Mouse (Mus musculus): ENCODE data around the gene Asap3. TPM values are rescaled to one million over a fixed set of nuclear protein-coding genes. Genes with fewer than 3 reads are reported as not detected.

The Asap3 gene
- total and polyA plus RNA-seq, 2 experiments from 2014 or later: 4.1 to 9.1 TPM

GRCm38 (mm10) chr4:136285348-136285810, 79.2 kb downstream of the Asap3 start:
- ATAC-seq (peak; percentile 94), DNase-seq (ENCODE audit: low spot score) (peak; percentile 97)
- WGBS: under 1% methylated on average over 25 of the region's 25 CpGs
- no peaks in the 10 kb centered on the region for H3K9me3 ChIP-seq (ENCODE audit: low read length)
- H3K9ac ChIP-seq (replicated peaks; ENCODE audit: low read length): peak overlapping the region; percentile 69
- peak overlapping the region; percentile 52 for H3K4me3 ChIP-seq (ENCODE audit: low read length)
- peak overlapping the region; percentile 94 for H3K27ac ChIP-seq
- no peaks in the 10 kb centered on the region for H3K27me3 ChIP-seq (ENCODE audit: insufficient read depth, low read length)
- 0 out of 2 replicates have a peak, but pooled peaks have one; percentile 1 for TF ChIP-seq CTCF (IDR thresholded peaks at IDR 0.05; ENCODE audit: low read depth)
- H3K4me1 ChIP-seq (ENCODE audit: insufficient read depth, low read length): peaks cover 22% of the 10 kb centered on the region
- peak overlapping the region; percentile 73 for H3K4me2 ChIP-seq (ENCODE audit: low read depth, low read length)
- peaks cover 10% of the 10 kb centered on the region; the same call in 1 of the 2 replicates for H3K36me3 ChIP-seq (ENCODE audit: insufficient read depth, low read length)

- H3K4me2 ChIP-seq (ENCODE audit: low read depth, low read length): peak overlapping the region; percentile 73
- WGBS: 0% methylated on average over 29 of the region's 29 CpGs
- peak; percentile 89 for ATAC-seq
- H3K36me3 ChIP-seq (ENCODE audit: insufficient read depth, low read length): peaks cover 15% of the 10 kb centered on the region; the same call in 1 of the 2 replicates
- no peak for TF ChIP-seq CTCF (IDR thresholded peaks at IDR 0.05; ENCODE audit: low read depth)
- peak overlapping the region; percentile 52 for H3K4me3 ChIP-seq (ENCODE audit: low read length)
- H3K27ac ChIP-seq: peak overlapping the region; percentile 94
- H3K27me3 ChIP-seq (ENCODE audit: insufficient read depth, low read length): no peaks in the 10 kb centered on the region
- H3K9ac ChIP-seq (replicated peaks; ENCODE audit: low read length): peak overlapping the region; percentile 69
- peak; percentile 99 for DNase-seq (ENCODE audit: low spot score)
- H3K9me3 ChIP-seq (ENCODE audit: low read length): no peaks in the 10 kb centered on the region
- H3K4me1 ChIP-seq (ENCODE audit: insufficient read depth, low read length): peaks cover 22% of the 10 kb centered on the region
Observed at GRCm38 (mm10) chr4:136285811-136286371, 79.7 kb downstream of the Asap3 start.

GRCm38 (mm10) chr4:136289918-136290780, 84.0 kb downstream of the Asap3 start:
- H3K4me3 ChIP-seq (ENCODE audit: low read length): no peak overlapping the region
- H3K36me3 ChIP-seq (ENCODE audit: insufficient read depth, low read length): peaks cover 45% of the 10 kb centered on the region
- H3K9me3 ChIP-seq (ENCODE audit: low read length): no peaks in the 10 kb centered on the region
- 0 out of 2 replicates have a peak, but pooled peaks cover 4% of the 10 kb centered on the region for H3K4me1 ChIP-seq (ENCODE audit: insufficient read depth, low read length)
- no peak for TF ChIP-seq CTCF (IDR thresholded peaks at IDR 0.05; ENCODE audit: low read depth)
- no peak overlapping the region for H3K9ac ChIP-seq (replicated peaks; ENCODE audit: low read length)
- DNase-seq (ENCODE audit: low spot score) (no peak), ATAC-seq (no peak)
- WGBS: 39% methylated on average over 65 of the region's 66 CpGs
- peak overlapping the region; percentile 13; the same call in 1 of the 2 replicates for H3K4me2 ChIP-seq (ENCODE audit: low read depth, low read length)
- H3K27me3 ChIP-seq (ENCODE audit: insufficient read depth, low read length): no peaks in the 10 kb centered on the region
- no peak overlapping the region for H3K27ac ChIP-seq

- Histone ChIP-seq H3K36me3 (ENCODE audit: insufficient read depth, low read length) (peaks cover 45% of the 10 kb centered on the region), H3K9ac (replicated peaks; ENCODE audit: low read length) (no peak overlapping the region), H3K27me3 (ENCODE audit: insufficient read depth, low read length) (no peaks in the 10 kb centered on the region), H3K9me3 (ENCODE audit: low read length) (no peaks in the 10 kb centered on the region), H3K4me3 (ENCODE audit: low read length) (no peak overlapping the region), H3K4me2 (ENCODE audit: low read depth, low read length) (peak overlapping the region; percentile 13; the same call in 1 of the 2 replicates), H3K27ac (no peak overlapping the region), H3K4me1 (ENCODE audit: insufficient read depth, low read length) (0 out of 2 replicates have a peak, but pooled peaks cover 4% of the 10 kb centered on the region)
- DNase-seq (ENCODE audit: low spot score) (no peak), ATAC-seq (no peak)
- TF ChIP-seq CTCF (IDR thresholded peaks at IDR 0.05; ENCODE audit: low read depth): no peak
- WGBS: 35% methylated on average over 39 of the region's 39 CpGs
Observed at GRCm38 (mm10) chr4:136290781-136291595, 84.8 kb downstream of the Asap3 start.

GRCm38 (mm10) chr4:136291692-136292091, 85.5 kb downstream of the Asap3 start:
- H3K36me3 ChIP-seq (ENCODE audit: insufficient read depth, low read length): peaks cover 45% of the 10 kb centered on the region
- H3K4me1 ChIP-seq (ENCODE audit: insufficient read depth, low read length): 0 out of 2 replicates have a peak, but pooled peaks cover under 1% of the 10 kb centered on the region
- no peak for ATAC-seq
- no peak overlapping the region for H3K27ac ChIP-seq
- H3K4me3 ChIP-seq (ENCODE audit: low read length): no peak overlapping the region
- H3K4me2 ChIP-seq (ENCODE audit: low read depth, low read length): no peak overlapping the region
- no peak for DNase-seq (ENCODE audit: low spot score)
- H3K9me3 ChIP-seq (ENCODE audit: low read length): no peaks in the 10 kb centered on the region
- TF ChIP-seq CTCF (IDR thresholded peaks at IDR 0.05; ENCODE audit: low read depth): no peak
- H3K27me3 ChIP-seq (ENCODE audit: insufficient read depth, low read length): no peaks in the 10 kb centered on the region
- no peak overlapping the region for H3K9ac ChIP-seq (replicated peaks; ENCODE audit: low read length)
- WGBS: 92% methylated on average over 6 of the region's 6 CpGs

Other genes with a start within 250 kb of the Asap3 start
- 36.2 and 41.2 TPM in 2 replicates for gene Gale, start 242.6 kb upstream of the Asap3 start, total RNA-seq (2014; rRNA removed)
- 39.8 and 40.2 TPM in 2 replicates for gene Gale, start 242.6 kb upstream of the Asap3 start, polyA plus RNA-seq (2015; fragmentation: Nextera tagmentation; extraction: Ambion mirVana)
- 135 and 172 TPM in 2 replicates for gene Lypla2, start 233.7 kb upstream of the Asap3 start, total RNA-seq (2014; rRNA removed)
- 183 and 186 TPM in 2 replicates for gene Lypla2, start 233.7 kb upstream of the Asap3 start, polyA plus RNA-seq (2015; fragmentation: Nextera tagmentation; extraction: Ambion mirVana)
- 53.2 and 60.2 TPM in 2 replicates for gene Pithd1, start 219.1 kb upstream of the Asap3 start, total RNA-seq (2014; rRNA removed)
- 84.5 and 85.7 TPM in 2 replicates for gene Pithd1, start 219.1 kb upstream of the Asap3 start, polyA plus RNA-seq (2015; fragmentation: Nextera tagmentation; extraction: Ambion mirVana)
- 20.9 and 26.5 TPM in 2 replicates for gene Eloa, start 184.6 kb upstream of the Asap3 start, total RNA-seq (2014; rRNA removed)
- 19.7 and 19.8 TPM in 2 replicates for gene Eloa, start 184.6 kb upstream of the Asap3 start, polyA plus RNA-seq (2015; fragmentation: Nextera tagmentation; extraction: Ambion mirVana)
- 765 and 914 TPM in 2 replicates for gene Rpl11, start 152.9 kb upstream of the Asap3 start, total RNA-seq (2014; rRNA removed)
- gene Rpl11, start 152.9 kb upstream of the Asap3 start, polyA plus RNA-seq (2015; fragmentation: Nextera tagmentation; extraction: Ambion mirVana): 297 and 312 TPM in 2 replicates
- 204 and 344 TPM in 2 replicates for gene Id3, start 62.9 kb upstream of the Asap3 start, total RNA-seq (2014; rRNA removed)
- gene Id3, start 62.9 kb upstream of the Asap3 start, polyA plus RNA-seq (2015; fragmentation: Nextera tagmentation; extraction: Ambion mirVana): 253 and 254 TPM in 2 replicates
- 3.5 and 3.7 TPM in 2 replicates for gene E2f2, start 34.0 kb upstream of the Asap3 start, total RNA-seq (2014; rRNA removed)
- 2.3 and 2.4 TPM in 2 replicates for gene E2f2, start 34.0 kb upstream of the Asap3 start, polyA plus RNA-seq (2015; fragmentation: Nextera tagmentation; extraction: Ambion mirVana)
- gene Tcea3, start 41.4 kb downstream of the Asap3 start, total RNA-seq (2014; rRNA removed): 2.2 TPM in 1 of 2 replicates, not detected in the other
- 2.7 and 3.3 TPM in 2 replicates for gene Tcea3, start 41.4 kb downstream of the Asap3 start, polyA plus RNA-seq (2015; fragmentation: Nextera tagmentation; extraction: Ambion mirVana)
- gene Zfp46, start 78.3 kb downstream of the Asap3 start, total RNA-seq (2014; rRNA removed): 53.4 and 61.5 TPM in 2 replicates
- gene Zfp46, start 78.3 kb downstream of the Asap3 start, polyA plus RNA-seq (2015; fragmentation: Nextera tagmentation; extraction: Ambion mirVana): 22.4 and 22.6 TPM in 2 replicates
- gene Hnrnpr, start 104.6 kb downstream of the Asap3 start, total RNA-seq (2014; rRNA removed): 66.4 and 69.0 TPM in 2 replicates
- 154 and 159 TPM in 2 replicates for gene Hnrnpr, start 104.6 kb downstream of the Asap3 start, polyA plus RNA-seq (2015; fragmentation: Nextera tagmentation; extraction: Ambion mirVana)
- gene Htr1d, start 217.2 kb downstream of the Asap3 start, total RNA-seq (2014; rRNA removed): 2.7 and 3.7 TPM in 2 replicates
- 3.6 and 4.0 TPM in 2 replicates for gene Htr1d, start 217.2 kb downstream of the Asap3 start, polyA plus RNA-seq (2015; fragmentation: Nextera tagmentation; extraction: Ambion mirVana)